Mouse (Mus musculus) T-helper 2 cell (primary cell): ENCODE data around the gene Magi2.
"Not testable (repeated sequence)": the region's sequence is repeated elsewhere in the genome, so short reads cannot be mapped to it uniquely, and the experiment has no call there.

Experiments used
- in situ Hi-C: fragments of 300-600 bp; cut with MboI, MseI; formaldehyde crosslinking; loops from one replicate; pipeline ENCODE4 v1.15.1; 2025; ENCODE audit warnings: high pct_unique_total_duplicates

The Magi2 gene

GRCm38 (mm10) chr5:19226866-19227243, at the start of gene Magi2:
TSS of gene Magi2 (plus strand) at chr5:19227036.
- in situ Hi-C loops, result loop anchor here (10.0 kb wide), 2 partner anchors 412 to 468 kb away; no protein-coding TSS in a partner anchor

GRCm38 (mm10) chr5:19178594-19178993, 48.2 kb upstream of the Magi2 start:
- in situ Hi-C loops, result no loop called here

GRCm38 (mm10) chr5:19186175-19186574, 40.7 kb upstream of the Magi2 start:
- in situ Hi-C loops, result no loop called here

GRCm38 (mm10) chr5:19211665-19212064, 15.2 kb upstream of the Magi2 start:
- in situ Hi-C loops, result no loop called here

GRCm38 (mm10) chr5:19226144-19226865, 531 bp upstream of the Magi2 start:
- in situ Hi-C loops, result loop anchor here (10.0 kb wide), 2 partner anchors 412 to 468 kb away; no protein-coding TSS in a partner anchor

GRCm38 (mm10) chr5:19227281-19227680, 445 bp downstream of the Magi2 start:
- in situ Hi-C loops, result loop anchor here (10.0 kb wide), 2 partner anchors 412 to 468 kb away; no protein-coding TSS in a partner anchor

- in situ Hi-C loops, result loop anchor here (10.0 kb wide), 2 partner anchors 413 to 467 kb away; no protein-coding TSS in a partner anchor
Observed at GRCm38 (mm10) chr5:19227791-19228331, 1.0 kb downstream of the Magi2 start.

- in situ Hi-C loops, result no loop called here
Observed at GRCm38 (mm10) chr5:19241797-19242196, 15.0 kb downstream of the Magi2 start.

GRCm38 (mm10) chr5:19246426-19246825, 19.6 kb downstream of the Magi2 start:
- in situ Hi-C loops, result no loop called here

GRCm38 (mm10) chr5:19247266-19247665, 20.4 kb downstream of the Magi2 start:
- in situ Hi-C loops, result no loop called here

- in situ Hi-C loops, result no loop called here
Observed at GRCm38 (mm10) chr5:19262816-19263215, 36.0 kb downstream of the Magi2 start.

- in situ Hi-C loops, result no loop called here
Observed at GRCm38 (mm10) chr5:19264627-19265026, 37.8 kb downstream of the Magi2 start.

- in situ Hi-C loops, result no loop called here
Observed at GRCm38 (mm10) chr5:19292581-19292980, 65.7 kb downstream of the Magi2 start.

- in situ Hi-C loops, result loop anchor here (25.0 kb wide), 1 partner anchor 1781 kb away; no protein-coding TSS in a partner anchor
Observed at GRCm38 (mm10) chr5:19306656-19307055, 79.8 kb downstream of the Magi2 start.

GRCm38 (mm10) chr5:19309870-19310269, 83.0 kb downstream of the Magi2 start:
- in situ Hi-C loops, result loop anchor here (25.0 kb wide), 1 partner anchor 1777 kb away; no protein-coding TSS in a partner anchor

- in situ Hi-C loops, result loop anchor here (25.0 kb wide), 1 partner anchor 1765 kb away; no protein-coding TSS in a partner anchor
Observed at GRCm38 (mm10) chr5:19322532-19322931, 95.7 kb downstream of the Magi2 start.

GRCm38 (mm10) chr5:19337561-19337960, 110.7 kb downstream of the Magi2 start:
- in situ Hi-C loops, result no loop called here

- in situ Hi-C loops, result no loop called here
Observed at GRCm38 (mm10) chr5:19368175-19368574, 141.3 kb downstream of the Magi2 start.

GRCm38 (mm10) chr5:19395876-19396275, 169.0 kb downstream of the Magi2 start:
- in situ Hi-C loops, result no loop called here

GRCm38 (mm10) chr5:19400299-19400698, 173.5 kb downstream of the Magi2 start:
- in situ Hi-C loops, result no loop called here

GRCm38 (mm10) chr5:19400738-19401408, 174.0 kb downstream of the Magi2 start:
- in situ Hi-C loops, result no loop called here

GRCm38 (mm10) chr5:19404268-19404667, 177.4 kb downstream of the Magi2 start:
- in situ Hi-C loops, result not testable (repeated sequence)
